Mouse (Mus musculus) adrenal gland, adult 2 months (tissue): Measurements from ENCODE around the gene Zfp971. TPM values are rescaled to one million over a fixed set of nuclear protein-coding genes. Genes with fewer than 3 reads are reported as not detected.
A peak's percentile ranks its signal among the peaks of the same experiment; 100 is the strongest.
"Not testable (repeated sequence)": the region's sequence is repeated elsewhere in the genome, so short reads cannot be mapped to it uniquely, and the experiment has no call there.

Experiments used
- DNase-seq: peaks from one replicate; pipeline ENCODE4 v3.0.0; 2021
- long read RNA-seq: library from polyadenylated mRNA; stranded (forward); transcript quantifications from one replicate; pipeline ENCODE4 v2.0.0, GENCODE M21; 2021
- polyA plus RNA-seq: library from polyadenylated mRNA; depleted of rRNA; stranded (reverse); fragments of >200 nt; gene quantifications from 2 replicates; pipeline ENCODE4 v1.2.3, GENCODE M21; 2012; rRNA removed
- total RNA-seq, 2 experiments: library from RNA; stranded (reverse); gene quantifications; 2 replicates each; pipeline ENCODE4 v1.2.3; 2021

Zfp971 gene
- total RNA-seq = 10 to 100 TPM; 27.7 to 33.0 TPM
- 0.16 TPM in 1 of 2 replicates, not detected in the other for polyA plus RNA-seq
- long read RNA-seq, partial matches to known transcripts = 0 of 5 reads
- long read RNA-seq, other reads (novel, unspliced or antisense) = 1 of 5 reads

- DNase-seq = peak; percentile 77
Measured at GRCm38 (mm10) chr2:178023011-178023611, at the start of gene Zfp971. Zfp971 (plus strand) TSS chr2:178023284.

- not testable (repeated sequence) for DNase-seq
Measured at GRCm38 (mm10) chr2:177974814-177975213, 48.3 kb upstream of the Zfp971 start.

GRCm38 (mm10) chr2:178019486-178019885 is 3.6 kb upstream of the Zfp971 start:
- not testable (repeated sequence) for DNase-seq

- DNase-seq = not testable (repeated sequence)
Measured at GRCm38 (mm10) chr2:178020773-178021172, 2.3 kb upstream of the Zfp971 start.

GRCm38 (mm10) chr2:178023861-178024260 is 777 bp downstream of the Zfp971 start:
- DNase-seq = peak; percentile 62

GRCm38 (mm10) chr2:178027601-178028000 is 4.5 kb downstream of the Zfp971 start:
- not testable (repeated sequence) for DNase-seq

- DNase-seq = peak; percentile 62
Measured at GRCm38 (mm10) chr2:178058195-178058594, 35.1 kb downstream of the Zfp971 start.

GRCm38 (mm10) chr2:178078166-178078717 is 55.2 kb downstream of the Zfp971 start, which contains the start of gene Zfp931:
Zfp931 (minus strand) TSS chr2:178078476.
- DNase-seq = peak; percentile 40

Other genes starting within 250 kb of the Zfp971 start
- 100 to 1,000 TPM; 143 to 149 TPM for gene Gm14325, start 182.9 kb upstream of the Zfp971 start, total RNA-seq
- gene Gm14325, start 182.9 kb upstream of the Zfp971 start, polyA plus RNA-seq = 0.54 and 1.5 TPM in 2 replicates
- gene Gm14327, start 126.2 kb upstream of the Zfp971 start, total RNA-seq = 1 to 10 TPM; 3.0 to 6.6 TPM
- 0.11 and 0.16 TPM in 2 replicates for gene Gm14327, start 126.2 kb upstream of the Zfp971 start, polyA plus RNA-seq
- gene Zfp972, start 97.7 kb upstream of the Zfp971 start, total RNA-seq = 1 to 10 TPM; 2.5 to 2.9 TPM
- not detected in 2 replicates for gene Zfp972, start 97.7 kb upstream of the Zfp971 start, polyA plus RNA-seq
- gene Gm14326, start 66.0 kb upstream of the Zfp971 start, total RNA-seq = 10 to 100 TPM; 29.6 to 31.1 TPM
- gene Gm14326, start 66.0 kb upstream of the Zfp971 start, polyA plus RNA-seq = 0.46 and 0.89 TPM in 2 replicates
- gene Zfp931, start 55.2 kb downstream of the Zfp971 start, total RNA-seq = 10 to 100 TPM; 31.3 to 37.6 TPM
- gene Zfp931, start 55.2 kb downstream of the Zfp971 start, polyA plus RNA-seq = 0.15 and 0.29 TPM in 2 replicates
- 1 to 10 TPM in 1 of 2 experiments, under 1 TPM in 1; 0.98 to 1.3 TPM for gene Phactr3, start 95.7 kb downstream of the Zfp971 start, total RNA-seq
- 0.59 and 0.67 TPM in 2 replicates for gene Phactr3, start 95.7 kb downstream of the Zfp971 start, polyA plus RNA-seq